Mouse (Mus musculus) layer of hippocampus, postnatal 14 days (tissue): ENCODE data around the gene Kcnh8. TPM values are rescaled to one million over a fixed set of nuclear protein-coding genes. Genes with fewer than 3 reads are reported as not detected.

Experiments
- DNase-seq, 2 experiments: peaks; one replicate each; pipeline ENCODE4 v3.0.0; 2021 to 2022; ENCODE audit warnings: low spot score in 2 of 2, mixed read lengths in 1 of 2
- total RNA-seq, 2 experiments: library from RNA; stranded (reverse); gene quantifications; 2 replicates each; pipeline ENCODE4 v1.2.3; 2021

The Kcnh8 gene
- total RNA-seq, 2 experiments from 2014 or later: 0.78 to 1.1 TPM

- no peak for DNase-seq
These were observed 216.5 kb downstream of the Kcnh8 start for GRCm38 (mm10) chr17:52819007-52819406.

GRCm38 (mm10) chr17:52829678-52830077, 227.2 kb downstream of the Kcnh8 start:
- DNase-seq: no peak

- DNase-seq: peak; percentile 11 to 65
These were observed 270.7 kb downstream of the Kcnh8 start for GRCm38 (mm10) chr17:52873195-52873594.

GRCm38 (mm10) chr17:52878964-52879363, 276.5 kb downstream of the Kcnh8 start:
- DNase-seq: no peak

GRCm38 (mm10) chr17:52880051-52880450, 277.5 kb downstream of the Kcnh8 start:
- peak; percentile 22 to 66 for DNase-seq

GRCm38 (mm10) chr17:52885210-52885609, 282.7 kb downstream of the Kcnh8 start:
- no peak for DNase-seq

GRCm38 (mm10) chr17:52920519-52921106, 318.1 kb downstream of the Kcnh8 start:
- peak; percentile 30 to 79 for DNase-seq

- no peak for DNase-seq
These were observed 341.5 kb downstream of the Kcnh8 start for GRCm38 (mm10) chr17:52943966-52944365.

- no peak for DNase-seq
These were observed 370.2 kb downstream of the Kcnh8 start for GRCm38 (mm10) chr17:52972735-52973134.

- no peak for DNase-seq
These were observed 378.4 kb downstream of the Kcnh8 start for GRCm38 (mm10) chr17:52980958-52981357.
